Mouse (Mus musculus): ENCODE results near the gene Hexa. TPM values are rescaled to one million over a fixed set of nuclear protein-coding genes. Genes with fewer than 3 reads are reported as not detected.
A peak's percentile ranks its signal among the peaks of the same experiment; 100 is the strongest.

Hexa gene
- polyA plus RNA-seq, 1 experiment from 2014 or later = 42.4 TPM

- Histone ChIP-seq H3K9ac (no peak overlapping the region), H3K27ac (no peak overlapping the region), H3K36me3 (peaks cover 46% of the 10 kb centered on the region), H3K4me1 (no peaks in the 10 kb centered on the region), H3K4me3 (no peak overlapping the region), H3K4me2 (no peak overlapping the region), H3K27me3 (replicated peaks) (peaks cover 18% of the 10 kb centered on the region), H3K9me3 (replicated peaks) (no peaks in the 10 kb centered on the region)
- WGBS (ENCODE audit: insufficient replicate concordance) = 11% methylated on average over 4 of the region's 4 CpGs
- ATAC-seq = peak; percentile 65; the same call in 1 of the 2 replicates
Measured at GRCm38 (mm10) chr9:59565600-59565999, 26.3 kb downstream of the Hexa start.

- no peak overlapping the region for H3K4me2 ChIP-seq
- no peak overlapping the region for H3K27ac ChIP-seq
- 19% methylated on average over 6 of the region's 6 CpGs for WGBS (ENCODE audit: insufficient replicate concordance)
- peaks cover 31% of the 10 kb centered on the region for H3K36me3 ChIP-seq
- no peak overlapping the region for H3K4me3 ChIP-seq
- no peaks in the 10 kb centered on the region for H3K4me1 ChIP-seq
- no peak overlapping the region for H3K9ac ChIP-seq
- peaks cover 18% of the 10 kb centered on the region for H3K27me3 ChIP-seq (replicated peaks)
- no peaks in the 10 kb centered on the region for H3K9me3 ChIP-seq (replicated peaks)
- peak; percentile 55; the same call in 1 of the 2 replicates for ATAC-seq
Measured at GRCm38 (mm10) chr9:59567111-59567510, 27.8 kb downstream of the Hexa start.

DNA sequence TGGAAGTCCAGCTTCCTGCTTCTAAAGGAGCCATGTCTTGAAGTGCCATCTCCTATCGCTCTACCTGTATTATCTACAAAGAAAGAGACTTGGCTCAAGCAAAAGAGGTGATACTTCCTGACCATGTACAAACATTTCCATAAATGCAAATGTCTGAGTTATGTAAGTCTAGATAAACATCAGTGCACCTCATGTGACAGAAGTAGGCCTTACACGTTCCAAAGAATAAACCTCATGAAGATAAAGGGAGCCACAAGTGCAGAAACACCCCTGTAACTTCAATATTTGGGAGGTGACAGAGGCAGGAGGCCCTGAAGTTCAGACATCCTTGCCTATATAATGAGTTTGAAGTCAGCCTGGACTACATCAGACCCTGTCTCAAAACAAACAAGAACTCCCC lies 32.5 kb downstream of the Hexa start:
- Histone ChIP-seq H3K27ac (no peak overlapping the region), H3K4me3 (no peak overlapping the region), H3K27me3 (replicated peaks) (peaks cover 42% of the 10 kb centered on the region), H3K9ac (no peak overlapping the region), H3K4me1 (no peaks in the 10 kb centered on the region), H3K36me3 (no peaks in the 10 kb centered on the region), H3K4me2 (no peak overlapping the region), H3K9me3 (replicated peaks) (no peaks in the 10 kb centered on the region)
- 49% methylated on average over 2 of the region's 2 CpGs for WGBS (ENCODE audit: insufficient replicate concordance)
- no peak for ATAC-seq

- no peaks in the 10 kb centered on the region for H3K36me3 ChIP-seq
- H3K9me3 ChIP-seq (replicated peaks) = no peaks in the 10 kb centered on the region
- H3K4me1 ChIP-seq = peaks cover 18% of the 10 kb centered on the region
- H3K9ac ChIP-seq = no peak overlapping the region
- peak overlapping the region; percentile 97 for H3K4me2 ChIP-seq
- no peak for ATAC-seq
- WGBS (ENCODE audit: insufficient replicate concordance) = 17% methylated on average over 13 of the region's 13 CpGs
- H3K27ac ChIP-seq = no peak overlapping the region
- peaks cover 80% of the 10 kb centered on the region for H3K27me3 ChIP-seq (replicated peaks)
- peak overlapping the region; percentile 64 for H3K4me3 ChIP-seq
Measured at GRCm38 (mm10) chr9:59577401-59577800, 38.1 kb downstream of the Hexa start.

- Histone ChIP-seq H3K4me1 (peaks cover 18% of the 10 kb centered on the region), H3K4me3 (peak within 1 kb of the TSS; percentile 64), H3K9ac (0 out of 2 replicates have a peak within 1 kb of the TSS, but pooled peaks have one; percentile 45), H3K27ac (no peak within 1 kb of the TSS), H3K4me2 (peak within 1 kb of the TSS; percentile 97), H3K9me3 (replicated peaks) (no peaks in the 10 kb centered on the region), H3K36me3 (no peaks in the 10 kb centered on the region), H3K27me3 (replicated peaks) (peaks cover 85% of the 10 kb centered on the region)
- peak; percentile 95 for ATAC-seq
- 1% methylated on average over 55 of the region's 61 CpGs for WGBS (ENCODE audit: insufficient replicate concordance)
Measured at GRCm38 (mm10) chr9:59577844-59578504, 38.6 kb downstream of the Hexa start, which contains the start of gene Celf6. Gene Celf6, plus strand, starts transcription at chr9:59577917.

GRCm38 (mm10) chr9:59578505-59578867 lies 39.1 kb downstream of the Hexa start:
- Histone ChIP-seq H3K27ac (no peak overlapping the region), H3K4me2 (peak overlapping the region; percentile 97), H3K4me1 (peaks cover 18% of the 10 kb centered on the region), H3K9ac (0 out of 2 replicates have a peak overlapping the region, but pooled peaks have one; percentile 45), H3K36me3 (no peaks in the 10 kb centered on the region), H3K4me3 (peak overlapping the region; percentile 64), H3K27me3 (replicated peaks) (peaks cover 88% of the 10 kb centered on the region), H3K9me3 (replicated peaks) (no peaks in the 10 kb centered on the region)
- ATAC-seq = no peak
- 2% methylated on average over 20 of the region's 20 CpGs for whole genome bisulfite sequencing (ENCODE audit: insufficient replicate concordance)

DNA sequence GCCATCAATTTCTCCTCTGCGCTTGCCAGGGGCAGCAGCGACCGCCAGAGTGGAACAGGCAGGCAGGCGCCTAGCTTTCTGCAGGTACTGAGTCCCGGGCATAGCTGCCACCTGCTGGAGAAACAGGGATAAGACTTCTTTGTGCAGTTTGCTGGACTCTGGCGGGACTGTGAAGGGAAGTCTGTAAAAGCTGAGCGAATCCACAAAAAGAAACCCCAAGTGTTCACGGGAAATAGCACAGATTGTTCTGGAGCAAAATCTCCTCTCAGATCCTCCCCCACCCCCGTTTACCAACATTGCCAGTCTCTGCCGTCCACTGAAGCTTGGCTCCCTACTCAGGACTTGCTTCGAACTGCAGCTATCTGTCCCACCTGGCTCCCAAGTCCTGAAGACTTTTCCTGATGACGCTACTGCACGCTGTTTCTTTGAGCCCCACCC lies 45.5 kb downstream of the Hexa start:
- Histone ChIP-seq H3K27ac (no peak overlapping the region), H3K9ac (no peak overlapping the region), H3K4me3 (no peak overlapping the region), H3K36me3 (no peaks in the 10 kb centered on the region), H3K9me3 (replicated peaks) (no peaks in the 10 kb centered on the region), H3K4me1 (no peaks in the 10 kb centered on the region), H3K27me3 (replicated peaks) (peaks cover 95% of the 10 kb centered on the region), H3K4me2 (peak overlapping the region; percentile 27)
- WGBS (ENCODE audit: insufficient replicate concordance) = 8% methylated on average over 13 of the region's 13 CpGs
- ATAC-seq = no peak

DNA sequence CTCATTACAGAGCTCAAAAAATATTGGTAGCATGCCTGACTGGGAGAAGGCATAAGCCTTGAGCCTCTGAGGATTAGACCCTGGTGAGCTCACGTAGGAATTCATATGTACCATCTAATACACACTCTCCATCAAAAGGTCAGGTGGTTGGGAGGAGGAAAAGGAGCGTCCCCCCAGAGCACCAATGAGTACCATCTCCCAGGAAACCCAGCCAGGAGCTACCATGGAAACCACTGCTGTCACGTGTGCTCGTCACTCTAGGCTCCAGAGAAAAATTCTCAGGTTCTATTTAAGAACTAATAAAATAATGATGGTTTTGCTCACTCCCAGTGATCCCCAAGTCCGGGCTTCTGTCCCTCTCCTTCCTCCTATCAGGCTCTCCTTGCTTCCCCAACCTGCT lies 48.9 kb downstream of the Hexa start:
- Histone ChIP-seq H3K27me3 (replicated peaks) (peaks cover 94% of the 10 kb centered on the region), H3K4me2 (no peak overlapping the region), H3K9ac (no peak overlapping the region), H3K27ac (no peak overlapping the region), H3K4me3 (no peak overlapping the region), H3K9me3 (replicated peaks) (no peaks in the 10 kb centered on the region), H3K36me3 (no peaks in the 10 kb centered on the region), H3K4me1 (no peaks in the 10 kb centered on the region)
- WGBS (ENCODE audit: insufficient replicate concordance) = 52% methylated on average over 5 of the region's 5 CpGs
- ATAC-seq = no peak

GRCm38 (mm10) chr9:59588710-59589671 lies 49.7 kb downstream of the Hexa start:
- ATAC-seq = no peak
- no peaks in the 10 kb centered on the region for H3K36me3 ChIP-seq
- H3K9me3 ChIP-seq (replicated peaks) = no peaks in the 10 kb centered on the region
- H3K27ac ChIP-seq = no peak overlapping the region
- H3K4me3 ChIP-seq = no peak overlapping the region
- H3K4me1 ChIP-seq = no peaks in the 10 kb centered on the region
- H3K4me2 ChIP-seq = no peak overlapping the region
- no peak overlapping the region for H3K9ac ChIP-seq
- 41% methylated on average over 12 of the region's 12 CpGs for WGBS (ENCODE audit: insufficient replicate concordance)
- H3K27me3 ChIP-seq (replicated peaks) = peaks cover 87% of the 10 kb centered on the region

DNA sequence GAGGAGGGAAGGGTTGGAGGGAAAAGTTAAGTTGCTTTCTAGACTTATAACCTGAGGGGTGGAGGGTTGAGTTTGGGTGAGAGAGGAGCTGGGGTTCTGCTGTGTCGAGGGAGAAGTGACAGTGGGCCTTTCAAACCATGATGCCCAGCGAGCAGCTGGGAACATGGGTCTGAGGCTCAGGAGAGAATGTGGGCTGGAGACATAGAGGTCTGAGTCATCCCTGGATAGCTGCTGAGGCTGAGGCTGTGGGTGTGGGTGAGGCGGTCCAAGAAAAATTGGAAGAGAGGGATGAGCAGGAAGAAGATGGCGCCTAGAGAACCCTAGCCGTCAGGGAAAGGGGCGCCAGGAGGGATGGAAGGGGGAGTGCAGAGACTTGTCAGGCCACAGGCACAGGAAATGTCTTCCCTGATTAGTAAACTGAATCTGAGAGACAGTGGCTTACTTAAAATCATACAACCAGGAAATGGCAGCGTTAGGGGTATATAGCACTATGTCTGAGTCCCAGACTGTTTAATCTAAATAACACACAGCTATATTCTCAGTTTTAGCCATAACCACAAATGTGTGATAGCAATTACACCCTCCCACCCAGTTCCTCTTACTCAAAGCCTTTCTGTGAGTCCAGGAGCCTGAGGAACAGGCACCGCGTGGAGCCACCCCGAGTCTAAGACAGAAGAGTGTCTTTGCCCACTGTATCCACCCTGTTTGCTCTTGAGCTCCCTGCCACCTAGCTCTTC lies 50.5 kb downstream of the Hexa start:
- H3K4me1 ChIP-seq = no peaks in the 10 kb centered on the region
- H3K9ac ChIP-seq = no peak overlapping the region
- peaks cover 78% of the 10 kb centered on the region for H3K27me3 ChIP-seq (replicated peaks)
- 41% methylated on average over 10 of the region's 10 CpGs for WGBS (ENCODE audit: insufficient replicate concordance)
- H3K4me2 ChIP-seq = no peak overlapping the region
- ATAC-seq = no peak
- H3K27ac ChIP-seq = no peak overlapping the region
- no peaks in the 10 kb centered on the region for H3K9me3 ChIP-seq (replicated peaks)
- no peak overlapping the region for H3K4me3 ChIP-seq
- H3K36me3 ChIP-seq = no peaks in the 10 kb centered on the region

GRCm38 (mm10) chr9:59601661-59602060 lies 62.3 kb downstream of the Hexa start:
- H3K27ac ChIP-seq = no peak overlapping the region
- H3K4me3 ChIP-seq = no peak overlapping the region
- no peaks in the 10 kb centered on the region for H3K9me3 ChIP-seq (replicated peaks)
- H3K4me1 ChIP-seq = no peaks in the 10 kb centered on the region
- no peak overlapping the region for H3K4me2 ChIP-seq
- 54% methylated on average over 8 of the region's 8 CpGs for WGBS (ENCODE audit: insufficient replicate concordance)
- no peaks in the 10 kb centered on the region for H3K36me3 ChIP-seq
- ATAC-seq = no peak
- H3K9ac ChIP-seq = no peak overlapping the region
- peaks cover 70% of the 10 kb centered on the region for H3K27me3 ChIP-seq (replicated peaks)

All from liver, embryonic 12.5 days (tissue).